Mouse (Mus musculus) layer of hippocampus, adult 9-10 months (tissue): ENCODE data around the gene Wdr63.

Source experiments
- DNase-seq: peaks from one replicate; pipeline ENCODE4 v3.0.0; 2022; ENCODE audit warnings: low spot score

The Wdr63 gene

GRCm38 (mm10) chr3:146053082-146053814, 54.7 kb downstream of the Wdr63 start:
- DNase-seq = no peak

GRCm38 (mm10) chr3:146051277-146052007, 56.5 kb downstream of the Wdr63 start:
- DNase-seq = no peak

GRCm38 (mm10) chr3:146049951-146050350, 58.0 kb downstream of the Wdr63 start:
- no peak for DNase-seq

GRCm38 (mm10) chr3:146047704-146048207, 60.2 kb downstream of the Wdr63 start:
- no peak for DNase-seq

GRCm38 (mm10) chr3:146046076-146046475, 61.9 kb downstream of the Wdr63 start:
- no peak for DNase-seq

- DNase-seq = no peak
These were observed 63.0 kb downstream of the Wdr63 start for GRCm38 (mm10) chr3:146044977-146045376.

GRCm38 (mm10) chr3:146041382-146041781, 66.5 kb downstream of the Wdr63 start:
- DNase-seq = no peak

- no peak for DNase-seq
These were observed 68.6 kb downstream of the Wdr63 start for GRCm38 (mm10) chr3:146039132-146039903.

GRCm38 (mm10) chr3:146037906-146038305, 70.0 kb downstream of the Wdr63 start:
- no peak for DNase-seq

- DNase-seq = no peak
These were observed 75.0 kb downstream of the Wdr63 start for GRCm38 (mm10) chr3:146032976-146033375.

- DNase-seq = no peak
These were observed 77.6 kb downstream of the Wdr63 start for GRCm38 (mm10) chr3:146030255-146030836.

- DNase-seq = no peak
These were observed 78.7 kb downstream of the Wdr63 start for GRCm38 (mm10) chr3:146029234-146029633.

- DNase-seq = no peak
These were observed 79.5 kb downstream of the Wdr63 start for GRCm38 (mm10) chr3:146028406-146028805.

GRCm38 (mm10) chr3:146027116-146027515, 80.8 kb downstream of the Wdr63 start:
- DNase-seq = no peak

GRCm38 (mm10) chr3:146025499-146025898, 82.4 kb downstream of the Wdr63 start:
- no peak for DNase-seq

- DNase-seq = no peak
These were observed 83.2 kb downstream of the Wdr63 start for GRCm38 (mm10) chr3:146024746-146025145.

- no peak for DNase-seq
These were observed 85.7 kb downstream of the Wdr63 start for GRCm38 (mm10) chr3:146022232-146022631.

- no peak for DNase-seq
These were observed 90.4 kb downstream of the Wdr63 start for GRCm38 (mm10) chr3:146017521-146017920.

GRCm38 (mm10) chr3:146016979-146017378, 91.0 kb downstream of the Wdr63 start:
- no peak for DNase-seq

- DNase-seq = no peak
These were observed 93.6 kb downstream of the Wdr63 start for GRCm38 (mm10) chr3:146014321-146014720.

GRCm38 (mm10) chr3:146013490-146013889, 94.4 kb downstream of the Wdr63 start:
- no peak for DNase-seq
